Mouse (Mus musculus) forebrain, embryonic 14.5 days (tissue): ENCODE results near the gene Mrpl16. TPM values are rescaled to one million over a fixed set of nuclear protein-coding genes. Genes with fewer than 3 reads are reported as not detected.
A peak's percentile ranks its signal among the peaks of the same experiment; 100 is the strongest.

Experiments
- ATAC-seq: fragments of 200-750 bp; cut with Nextera tagmentation; 2 replicates; pipeline ENCODE4 v1.8.0; 2017; ENCODE audit warnings: mild to moderate bottlenecking, moderate library complexity
- DNase-seq: peaks from one replicate; pipeline ENCODE4 v3.0.0-alpha.2; 2015; ENCODE audit warnings: low spot score
- H3K27ac ChIP-seq: fragments of 300-500 bp; sonication (generic); 2 replicates; pipeline ENCODE4 v1.5.1; 2014; ENCODE audit warnings: low read depth, mild to moderate bottlenecking, control low read depth, low read length, moderate library complexity
- H3K27me3 ChIP-seq: fragments of 300-500 bp; sonication (generic); replicated peaks from 2 replicates; pipeline ENCODE4 v1.6.1; 2014; ENCODE audit warnings: low read length, control low read depth, mixed read lengths; ENCODE audit not compliant: control insufficient read depth, insufficient read depth
- H3K36me3 ChIP-seq: fragments of 300-500 bp; sonication (generic); 2 replicates; pipeline ENCODE4 v1.6.1; 2014; ENCODE audit warnings: low read length, control low read depth; ENCODE audit not compliant: control insufficient read depth, insufficient read depth
- H3K4me1 ChIP-seq: fragments of 300-500 bp; sonication (generic); 2 replicates; pipeline ENCODE4 v1.6.1; 2014; ENCODE audit warnings: antibody characterized with exemption, low read length, control low read depth; ENCODE audit not compliant: control insufficient read depth, insufficient read depth
- H3K4me2 ChIP-seq: fragments of 300-500 bp; sonication (generic); 2 replicates; pipeline ENCODE4 v1.6.1; 2014; ENCODE audit warnings: mild to moderate bottlenecking, control low read depth, low read length
- H3K4me3 ChIP-seq: fragments of 300-500 bp; sonication (generic); 2 replicates; pipeline ENCODE4 v1.5.1; 2014; ENCODE audit warnings: low read depth, low read length, control low read depth
- H3K9ac ChIP-seq: fragments of 300-500 bp; sonication (generic); 2 replicates; pipeline ENCODE4 v1.6.1; 2014; ENCODE audit warnings: mild to moderate bottlenecking, low read length, control low read depth, moderate library complexity
- H3K9me3 ChIP-seq: fragments of 300-500 bp; sonication (generic); replicated peaks from 2 replicates; pipeline ENCODE4 v1.6.1; 2016; ENCODE audit warnings: low read length, control low read depth, mixed read lengths; ENCODE audit not compliant: control insufficient read depth
- WGBS: fragments of 180-500 bp; shearing (Covaris S2); extraction: QIAGEN DNeasy Blood & Tissue Kit; methylation state at CpG from one replicate; pipeline ENCODE4 v1.1.7; 2014; 5-methylcytosine and 5-hydroxymethylcytosine counted together
- polyA plus RNA-seq: library from polyadenylated mRNA; unstranded; fragments of >200 nt; fragmentation: Nextera tagmentation; extraction: Ambion mirVana; gene quantifications from 2 replicates; pipeline ENCODE4 v1.2.1, GENCODE M21; 2014

The Mrpl16 gene
- polyA plus RNA-seq = 48.6 and 52.0 TPM in 2 replicates

- peak; percentile 93 for DNase-seq
- Histone ChIP-seq H3K4me1 (peaks cover 8% of the 10 kb centered on the region), H3K9me3 (no peaks in the 10 kb centered on the region), H3K27ac (no peak within 1 kb of the TSS), H3K9ac (peak within 1 kb of the TSS; percentile 75), H3K36me3 (peaks cover 27% of the 10 kb centered on the region), H3K27me3 (no peaks in the 10 kb centered on the region), H3K4me2 (peak within 1 kb of the TSS; percentile 73), H3K4me3 (peak within 1 kb of the TSS; percentile 57)
- peak; percentile 94 for ATAC-seq
- under 1% methylated on average over 30 of the region's 30 CpGs for WGBS
These were observed at the start of gene Mrpl16 for GRCm38 (mm10) chr19:11770205-11770892. Gene Mrpl16, plus strand, starts transcription at chr19:11770391.

- no peaks in the 10 kb centered on the region for H3K36me3 ChIP-seq
- no peaks in the 10 kb centered on the region for H3K9me3 ChIP-seq
- DNase-seq (no peak), ATAC-seq (no peak)
- no peak overlapping the region for H3K9ac ChIP-seq
- WGBS = 95% methylated on average over 2 of the region's 2 CpGs
- H3K27me3 ChIP-seq = no peaks in the 10 kb centered on the region
- H3K4me2 ChIP-seq = no peak overlapping the region
- H3K27ac ChIP-seq = no peak overlapping the region
- H3K4me3 ChIP-seq = no peak overlapping the region
- H3K4me1 ChIP-seq = no peaks in the 10 kb centered on the region
These were observed 46.3 kb upstream of the Mrpl16 start for GRCm38 (mm10) chr19:11723870-11724269.

GRCm38 (mm10) chr19:11724275-11724674 lies 45.9 kb upstream of the Mrpl16 start:
- no peak overlapping the region for H3K4me3 ChIP-seq
- 85% methylated on average over 6 of the region's 6 CpGs for WGBS
- no peak for ATAC-seq
- no peak overlapping the region for H3K4me2 ChIP-seq
- no peaks in the 10 kb centered on the region for H3K9me3 ChIP-seq
- no peaks in the 10 kb centered on the region for H3K36me3 ChIP-seq
- H3K9ac ChIP-seq = no peak overlapping the region
- H3K4me1 ChIP-seq = no peaks in the 10 kb centered on the region
- DNase-seq = no peak
- H3K27me3 ChIP-seq = no peaks in the 10 kb centered on the region
- no peak overlapping the region for H3K27ac ChIP-seq

- no peaks in the 10 kb centered on the region for H3K27me3 ChIP-seq
- H3K36me3 ChIP-seq = no peaks in the 10 kb centered on the region
- DNase-seq = no peak
- H3K4me2 ChIP-seq = no peak overlapping the region
- no peak for ATAC-seq
- WGBS = 88% methylated on average over 2 of the region's 2 CpGs
- no peaks in the 10 kb centered on the region for H3K9me3 ChIP-seq
- no peak overlapping the region for H3K9ac ChIP-seq
- H3K4me1 ChIP-seq = no peaks in the 10 kb centered on the region
- no peak overlapping the region for H3K4me3 ChIP-seq
- H3K27ac ChIP-seq = no peak overlapping the region
These were observed 44.3 kb upstream of the Mrpl16 start for GRCm38 (mm10) chr19:11725915-11726314.

GRCm38 (mm10) chr19:11727304-11727703 lies 42.9 kb upstream of the Mrpl16 start:
- 91% methylated on average over 5 of the region's 5 CpGs for WGBS
- H3K4me1 ChIP-seq = no peaks in the 10 kb centered on the region
- H3K36me3 ChIP-seq = no peaks in the 10 kb centered on the region
- no peak overlapping the region for H3K4me3 ChIP-seq
- ATAC-seq = no peak
- H3K27me3 ChIP-seq = no peaks in the 10 kb centered on the region
- H3K4me2 ChIP-seq = no peak overlapping the region
- H3K9me3 ChIP-seq = no peaks in the 10 kb centered on the region
- no peak overlapping the region for H3K9ac ChIP-seq
- H3K27ac ChIP-seq = no peak overlapping the region
- no peak for DNase-seq

- no peaks in the 10 kb centered on the region for H3K9me3 ChIP-seq
- WGBS = 83% methylated on average over 1 of the region's 1 CpGs
- no peaks in the 10 kb centered on the region for H3K4me1 ChIP-seq
- H3K4me3 ChIP-seq = no peak overlapping the region
- H3K27ac ChIP-seq = no peak overlapping the region
- H3K4me2 ChIP-seq = no peak overlapping the region
- DNase-seq (no peak), ATAC-seq (no peak)
- H3K27me3 ChIP-seq = no peaks in the 10 kb centered on the region
- H3K36me3 ChIP-seq = no peaks in the 10 kb centered on the region
- H3K9ac ChIP-seq = no peak overlapping the region
These were observed 39.9 kb upstream of the Mrpl16 start for GRCm38 (mm10) chr19:11730278-11730677.

GRCm38 (mm10) chr19:11736455-11736854 lies 33.7 kb upstream of the Mrpl16 start:
- 40% methylated on average over 1 of the region's 1 CpGs for WGBS
- DNase-seq = no peak
- no peaks in the 10 kb centered on the region for H3K27me3 ChIP-seq
- no peak overlapping the region for H3K9ac ChIP-seq
- H3K27ac ChIP-seq = no peak overlapping the region
- no peaks in the 10 kb centered on the region for H3K36me3 ChIP-seq
- ATAC-seq = no peak
- no peak overlapping the region for H3K4me3 ChIP-seq
- H3K4me1 ChIP-seq = no peaks in the 10 kb centered on the region
- no peaks in the 10 kb centered on the region for H3K9me3 ChIP-seq
- H3K4me2 ChIP-seq = no peak overlapping the region

- no peaks in the 10 kb centered on the region for H3K4me1 ChIP-seq
- H3K9ac ChIP-seq = no peak overlapping the region
- ATAC-seq (no peak), DNase-seq (no peak)
- no peaks in the 10 kb centered on the region for H3K27me3 ChIP-seq
- H3K9me3 ChIP-seq = no peaks in the 10 kb centered on the region
- H3K36me3 ChIP-seq = no peaks in the 10 kb centered on the region
- H3K4me3 ChIP-seq = no peak overlapping the region
- H3K27ac ChIP-seq = no peak overlapping the region
- no peak overlapping the region for H3K4me2 ChIP-seq
These were observed 24.5 kb upstream of the Mrpl16 start for GRCm38 (mm10) chr19:11745680-11746079.

GRCm38 (mm10) chr19:11747298-11747697 lies 22.9 kb upstream of the Mrpl16 start, which contains the start of gene Gif:
Gene Gif, plus strand, starts transcription at chr19:11747554.
- no peak for DNase-seq
- H3K27me3 ChIP-seq = no peaks in the 10 kb centered on the region

More at GRCm38 (mm10) chr19:11747298-11747697, 22.9 kb upstream of the Mrpl16 start, which contains the start of gene Gif:
- Histone ChIP-seq H3K9ac (no peak within 1 kb of the TSS), H3K4me3 (no peak within 1 kb of the TSS), H3K36me3 (no peaks in the 10 kb centered on the region), H3K9me3 (no peaks in the 10 kb centered on the region), H3K27ac (no peak within 1 kb of the TSS), H3K4me2 (no peak within 1 kb of the TSS), H3K4me1 (no peaks in the 10 kb centered on the region)
- ATAC-seq = no peak
- WGBS = 65% methylated on average over 2 of the region's 2 CpGs
